Mouse (Mus musculus): ENCODE measurements around the gene Sdf4.
A peak's percentile ranks its signal among the peaks of the same experiment; 100 is the strongest.

Gene Sdf4

GRCm38 (mm10) chr4:155992241-155992905, at the start of gene Sdf4, which contains the start of gene B3galt6:
Sdf4 (plus strand) TSS chr4:155992872.
B3galt6 (minus strand) TSS chr4:155992649.
- no peak for DNase-seq

- DNase-seq: peak; percentile 96
Measured at GRCm38 (mm10) chr4:155943049-155943452, 49.6 kb upstream of the Sdf4 start.

DNA sequence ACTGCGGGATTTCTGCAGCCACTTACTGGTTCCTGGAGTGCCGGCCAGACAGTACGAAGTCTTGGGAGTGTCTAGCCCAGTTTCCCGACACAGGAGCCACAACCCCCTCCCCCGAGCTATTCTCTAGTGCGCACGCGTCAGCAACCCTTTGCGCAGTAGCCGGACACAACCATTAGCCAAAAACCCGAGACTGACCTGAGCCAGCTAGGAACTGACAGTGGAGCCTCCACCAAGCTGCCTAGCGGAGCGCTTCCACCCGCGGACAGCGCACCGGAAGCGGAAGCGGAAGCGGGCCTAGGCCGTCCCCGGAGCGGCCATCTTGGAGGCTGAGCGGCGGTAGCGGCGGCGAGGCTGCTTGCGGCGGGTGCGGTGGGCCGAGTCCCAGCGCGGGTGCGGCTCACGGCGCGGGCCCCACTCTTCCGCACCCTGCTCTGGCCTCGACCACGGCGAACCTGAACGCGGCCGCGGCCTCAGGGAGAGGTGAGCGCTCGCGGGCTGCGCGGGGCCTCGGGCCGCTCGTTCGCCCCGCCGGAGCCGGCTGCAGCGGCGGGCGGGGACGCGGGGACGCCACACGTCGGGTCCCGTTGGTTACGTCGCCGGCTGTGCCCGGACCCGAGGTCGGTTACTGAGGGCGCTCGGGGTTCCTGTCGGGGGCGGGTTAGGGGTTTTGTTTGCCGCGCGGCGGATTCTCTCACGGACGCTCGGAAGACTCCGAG, 49.0 kb upstream of the Sdf4 start, which contains the start of gene Ube2j2:
Gene Ube2j2, plus strand, starts transcription at position 298 of the 716 bp plus-strand sequence.
- DNase-seq: peak; percentile 100

- DNase-seq: peak; percentile 94
Measured at GRCm38 (mm10) chr4:155944271-155944670, 48.4 kb upstream of the Sdf4 start.

- no peak for DNase-seq
Measured at GRCm38 (mm10) chr4:155947094-155947493, 45.6 kb upstream of the Sdf4 start.

- no peak for DNase-seq
Measured at GRCm38 (mm10) chr4:155955491-155955890, 37.2 kb upstream of the Sdf4 start.

DNA sequence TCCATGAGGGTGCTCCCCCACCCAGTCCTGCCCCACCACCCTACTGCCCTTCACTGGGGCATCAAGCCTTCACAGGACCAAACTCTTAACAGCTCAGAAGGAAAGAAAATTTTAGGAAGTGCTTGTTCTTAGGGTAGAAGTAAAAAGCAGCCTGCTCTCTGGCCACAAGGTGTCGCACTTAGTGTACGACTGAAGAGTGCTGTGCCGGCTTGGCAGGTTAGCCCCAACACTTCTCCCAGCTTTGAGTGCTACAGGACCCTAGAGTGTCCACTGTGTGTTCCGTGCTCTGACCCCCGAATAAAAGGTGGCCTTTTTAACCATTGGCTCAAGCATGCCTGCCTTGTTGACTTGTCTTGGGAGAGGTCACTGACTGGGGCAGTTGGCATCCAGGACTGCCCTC, 33.4 kb upstream of the Sdf4 start:
- DNase-seq: peak; percentile 95

DNA sequence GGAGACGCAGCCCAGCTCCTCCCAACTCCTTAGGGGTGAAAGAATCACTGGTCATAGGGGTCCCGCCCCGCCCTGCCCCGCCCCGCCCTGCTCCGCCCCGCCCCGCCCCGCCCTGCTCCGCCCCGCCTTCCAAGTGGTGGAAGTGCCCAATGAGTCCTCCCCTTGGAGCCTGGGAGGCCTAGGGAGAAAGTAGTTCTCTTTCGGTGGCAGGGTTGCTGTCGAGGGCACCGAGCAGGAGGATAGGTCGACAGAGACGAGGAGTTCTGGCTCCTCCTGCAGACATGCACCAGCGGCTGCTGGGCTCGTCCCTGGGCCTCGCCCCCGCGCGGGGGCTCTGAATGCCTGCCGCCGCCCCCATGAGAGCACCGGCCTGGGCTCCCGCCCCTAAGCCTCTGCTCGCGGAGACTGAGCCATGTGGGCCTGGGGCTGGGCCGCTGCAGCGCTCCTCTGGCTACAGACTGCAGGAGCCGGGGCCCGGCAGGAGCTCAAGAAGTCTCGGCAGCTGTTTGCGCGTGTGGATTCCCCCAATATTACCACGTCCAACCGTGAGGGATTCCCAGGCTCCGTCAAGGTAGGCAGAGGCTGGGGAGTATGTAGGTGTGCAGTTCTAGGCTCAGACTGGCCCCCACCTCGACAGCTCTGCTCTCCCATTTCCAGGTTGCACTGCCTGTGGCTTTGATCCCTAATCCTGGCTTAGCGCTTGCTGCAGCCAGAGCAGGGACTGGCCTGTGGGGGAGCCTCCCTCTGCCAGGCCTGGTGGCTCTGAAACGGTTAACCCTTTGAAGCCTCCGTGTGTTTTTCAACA, 30.3 kb upstream of the Sdf4 start, which contains the start of gene C1qtnf12:
Gene C1qtnf12, plus strand, starts transcription at position 152 of the 805 bp plus-strand sequence.
- DNase-seq: peak; percentile 96

DNA sequence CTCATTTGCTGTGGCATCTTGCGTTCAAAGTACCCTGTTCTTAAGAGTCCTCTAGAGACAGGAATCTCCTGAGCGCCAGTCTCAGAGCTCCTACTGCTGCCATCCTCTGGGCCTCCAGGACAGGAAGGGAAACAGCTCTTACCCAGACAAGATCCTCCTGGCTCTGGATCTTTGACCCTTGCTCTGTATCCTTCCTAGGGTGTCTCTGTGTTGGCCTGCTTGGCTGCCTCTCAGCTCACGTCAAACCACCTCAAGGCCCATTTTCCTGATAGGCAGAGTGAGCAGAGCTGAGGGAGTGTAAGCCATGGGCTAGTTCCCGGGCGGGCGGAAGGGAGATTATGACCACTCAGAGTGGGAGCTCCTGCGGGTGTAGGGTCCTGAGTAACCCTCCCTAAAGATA, 29.6 kb upstream of the Sdf4 start:
- no peak for DNase-seq

- DNase-seq: no peak
Measured at GRCm38 (mm10) chr4:155964396-155964795, 28.3 kb upstream of the Sdf4 start.

DNA sequence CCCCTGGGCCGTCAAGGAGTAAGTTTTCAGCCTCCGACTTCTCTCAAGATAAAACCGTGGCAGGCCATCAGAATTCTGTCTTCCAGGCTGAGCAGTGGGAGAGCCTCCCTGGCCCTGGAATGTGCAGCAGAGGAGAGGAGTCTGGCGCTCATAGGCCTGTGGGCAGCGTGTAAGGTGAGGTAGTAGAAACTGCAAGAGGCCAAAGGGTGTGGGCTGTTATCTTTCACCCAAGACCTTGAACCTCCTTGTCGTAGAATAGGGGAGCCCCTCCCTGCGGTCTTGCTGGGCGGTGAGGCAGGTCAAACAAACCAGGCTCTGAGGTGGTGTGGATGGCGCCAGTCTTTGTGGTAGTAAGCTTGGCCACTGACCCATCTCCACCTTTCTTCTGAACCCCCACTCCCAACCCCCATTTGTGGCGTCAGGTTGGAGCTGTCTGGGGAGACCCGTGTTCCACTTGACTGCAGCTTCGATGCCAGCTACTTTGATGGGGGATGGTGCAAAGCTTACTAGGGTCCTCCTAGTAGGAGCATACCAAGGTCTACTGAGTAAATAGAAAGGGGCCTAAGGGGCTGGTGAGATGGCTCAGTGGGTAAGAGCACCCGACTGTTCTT, 23.5 kb upstream of the Sdf4 start:
- no peak for DNase-seq

- no peak for DNase-seq
Measured at GRCm38 (mm10) chr4:155970286-155970685, 22.4 kb upstream of the Sdf4 start.

DNA sequence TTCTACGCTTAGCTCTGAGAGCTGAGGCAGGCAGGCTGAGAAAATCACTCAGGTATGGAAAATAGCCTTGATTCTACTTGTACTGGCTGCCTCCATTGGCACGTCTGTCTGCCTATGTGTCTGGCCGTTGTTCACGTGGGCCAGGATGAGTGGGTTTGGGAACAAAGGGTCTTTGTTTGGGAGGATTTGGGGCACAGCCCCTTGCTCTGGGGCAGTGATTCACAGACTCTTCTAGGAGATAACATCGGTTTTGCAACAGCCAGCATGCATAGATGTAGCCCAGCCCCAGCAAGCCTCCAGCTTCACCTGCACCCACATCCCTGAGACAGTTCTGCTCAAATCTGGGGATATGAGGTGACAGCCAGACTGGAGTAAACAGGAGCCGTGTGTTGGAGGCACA, 20.0 kb upstream of the Sdf4 start:
- no peak for DNase-seq

- DNase-seq: no peak
Measured at GRCm38 (mm10) chr4:155973239-155973638, 19.4 kb upstream of the Sdf4 start.

DNA sequence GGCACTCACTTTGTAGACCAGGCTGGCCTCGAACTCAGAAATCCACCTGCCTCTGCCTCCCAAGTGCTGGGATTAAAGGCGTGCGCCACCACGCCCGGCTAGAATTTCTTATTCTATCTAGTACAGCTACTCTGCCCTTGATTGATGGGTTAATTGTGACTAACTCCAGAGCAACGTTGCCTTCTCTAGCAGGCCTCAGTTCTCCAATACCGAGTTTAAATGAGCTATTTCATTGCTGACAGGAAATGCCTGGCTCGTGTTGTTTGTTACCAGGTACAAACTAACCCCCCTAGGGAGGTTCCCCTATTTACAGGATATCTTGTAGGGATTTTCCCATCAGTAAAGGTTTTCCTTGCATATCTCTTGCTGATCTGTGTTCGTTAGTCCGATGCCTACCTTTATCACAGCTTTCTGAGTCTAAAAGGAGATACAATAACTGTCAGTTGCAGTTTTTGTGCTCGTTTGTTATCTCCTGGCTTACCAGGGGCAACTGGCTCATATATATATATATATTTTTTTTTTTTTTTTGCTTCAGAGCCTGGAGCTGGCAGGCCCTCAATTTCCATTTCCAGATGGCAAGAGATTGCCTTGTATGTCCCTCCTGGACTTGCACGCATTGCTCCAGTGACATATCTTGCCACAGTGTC, 11.1 kb upstream of the Sdf4 start:
- DNase-seq: no peak

GRCm38 (mm10) chr4:155983788-155984187, 8.9 kb upstream of the Sdf4 start:
- no peak for DNase-seq

GRCm38 (mm10) chr4:155991211-155991907, 1.3 kb upstream of the Sdf4 start:
- peak; percentile 96 for DNase-seq

DNA sequence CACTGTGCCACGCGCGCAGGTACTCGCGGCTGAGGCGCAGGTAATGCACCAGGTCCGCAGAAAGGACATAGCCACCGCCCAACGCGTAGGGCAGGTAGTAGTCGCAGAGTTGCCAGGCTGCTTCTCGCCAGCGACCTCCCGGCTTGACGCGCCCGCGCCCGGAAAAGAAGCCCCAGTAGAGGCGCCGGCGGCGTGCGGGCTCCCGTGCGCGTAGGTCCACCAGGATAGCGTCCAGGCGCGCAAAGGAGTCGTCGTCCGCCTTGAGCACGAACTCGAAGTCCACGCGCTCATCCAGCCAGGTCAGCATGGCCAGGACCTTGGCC, 803 bp upstream of the Sdf4 start:
- DNase-seq: no peak

- peak; percentile 100 for DNase-seq
Measured at GRCm38 (mm10) chr4:155992906-155993547, 355 bp downstream of the Sdf4 start.

GRCm38 (mm10) chr4:155993606-155994005, 934 bp downstream of the Sdf4 start:
- no peak for DNase-seq

DNA sequence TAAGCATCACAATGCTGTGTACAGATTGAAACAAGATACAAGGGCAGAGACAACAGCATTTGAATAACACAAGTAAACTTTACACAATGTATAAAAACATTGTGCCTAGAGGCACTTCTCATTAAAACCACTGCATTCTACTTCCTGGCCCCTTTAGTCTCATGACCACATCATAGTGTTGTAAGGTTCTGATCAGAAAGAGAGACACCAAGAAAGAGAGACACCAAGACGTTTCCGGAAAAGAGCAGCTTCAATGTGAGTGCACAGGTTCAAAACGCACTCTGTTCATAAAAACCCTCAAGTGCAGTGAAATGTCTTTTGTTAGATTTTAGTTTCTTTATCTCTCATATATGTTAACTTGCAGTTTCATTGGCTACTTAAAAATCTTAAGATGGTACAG, 11.4 kb downstream of the Sdf4 start:
- no peak for DNase-seq

All from heart, adult 11 months (tissue).